Mouse (Mus musculus) thymus, adult 2 months (tissue): ENCODE results near the gene Irs2.

Experiments used
- CTCF ChIP-seq: fragments of 200-500 bp; IDR thresholded peaks from 2 replicates; pipeline ENCODE4 v1.5.1; 2012; ENCODE audit warnings: mild to moderate bottlenecking, control low read depth, low read length, moderate library complexity, borderline replicate concordance; ENCODE audit not compliant: control insufficient read depth, poor library complexity, insufficient read depth; ENCODE audit errors: extremely low read depth
- POLR2A ChIP-seq: fragments of 200-500 bp; IDR thresholded peaks from 2 replicates; pipeline ENCODE4 v1.6.1; 2012; ENCODE audit warnings: mild to moderate bottlenecking, low read length, control low read depth, moderate library complexity; ENCODE audit not compliant: control insufficient read depth, poor library complexity, insufficient read depth; ENCODE audit errors: extremely low read depth

DNA sequence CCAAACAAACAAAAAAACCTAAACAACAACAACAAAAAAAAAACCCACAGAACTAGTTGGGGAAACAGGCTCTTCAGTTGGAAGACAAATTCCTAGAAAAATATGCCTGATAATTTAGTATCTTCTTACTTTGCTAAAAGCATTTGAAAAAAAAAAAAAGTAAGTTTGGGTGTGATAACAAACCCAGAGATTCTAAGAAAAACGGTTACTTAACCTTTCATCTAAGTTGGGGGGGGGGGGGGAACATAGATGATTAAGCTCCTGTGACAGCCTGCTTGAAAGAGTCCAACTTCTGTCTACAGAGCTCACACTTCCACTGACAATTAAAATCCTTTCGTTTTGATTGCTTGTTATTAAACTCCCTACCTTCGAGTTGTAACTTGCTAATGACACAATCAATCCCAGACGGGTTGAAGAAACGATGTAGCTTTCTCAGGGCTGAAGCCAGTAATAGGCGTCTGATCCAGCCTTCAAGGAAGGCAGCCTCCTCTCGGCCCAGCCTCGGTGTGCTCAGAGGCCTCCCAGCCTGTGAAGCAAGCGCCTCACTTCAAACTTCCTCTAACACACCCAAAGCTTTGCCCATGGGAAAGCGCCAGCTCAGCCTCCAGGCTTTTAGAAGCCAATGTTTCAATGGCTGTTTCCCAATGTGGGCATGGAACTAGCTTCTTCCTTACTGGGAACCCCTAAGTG lies 17.7 kb downstream of the Irs2 start:
- TF ChIP-seq POLR2A (no peak), CTCF (no peak)
